Mouse (Mus musculus): ENCODE results near the gene Pdgfra. TPM values are rescaled to one million over a fixed set of nuclear protein-coding genes. Genes with fewer than 3 reads are reported as not detected.

Gene Pdgfra
- polyA plus RNA-seq, 1 experiment = not detected

GRCm38 (mm10) chr5:75169837-75170236 lies 17.7 kb downstream of the Pdgfra start:
- TF ChIP-seq GATA1 (IDR thresholded peaks at IDR 0.05; ENCODE audit: borderline replicate concordance, low read length) (no peak), FLI1 (IDR thresholded peaks at IDR 0.05; ENCODE audit: low read length) (no peak)
- Histone ChIP-seq H3K36me3 (replicated peaks; ENCODE audit: low read length) (no peaks in the 10 kb centered on the region), H3K4me3 (replicated peaks) (no peak overlapping the region), H3K27me3 (replicated peaks) (peaks cover 21% of the 10 kb centered on the region), H3K4me1 (no peaks in the 10 kb centered on the region), H3K9me3 (no peaks in the 10 kb centered on the region)

- H3K9me3 ChIP-seq = no peaks in the 10 kb centered on the region
- TF ChIP-seq GATA1 (IDR thresholded peaks at IDR 0.05; ENCODE audit: borderline replicate concordance, low read length) (no peak), FLI1 (IDR thresholded peaks at IDR 0.05; ENCODE audit: low read length) (no peak)
- no peak overlapping the region for H3K4me3 ChIP-seq (replicated peaks)
- H3K4me1 ChIP-seq = no peaks in the 10 kb centered on the region
- H3K27me3 ChIP-seq (replicated peaks) = peaks cover 13% of the 10 kb centered on the region
- H3K36me3 ChIP-seq (replicated peaks; ENCODE audit: low read length) = no peaks in the 10 kb centered on the region
Measured at GRCm38 (mm10) chr5:75171859-75172258, 19.8 kb downstream of the Pdgfra start.

GRCm38 (mm10) chr5:75179249-75179648 lies 27.2 kb downstream of the Pdgfra start:
- Histone ChIP-seq H3K4me3 (replicated peaks) (no peak overlapping the region), H3K27me3 (replicated peaks) (peaks cover 8% of the 10 kb centered on the region), H3K36me3 (replicated peaks; ENCODE audit: low read length) (no peaks in the 10 kb centered on the region), H3K4me1 (no peaks in the 10 kb centered on the region), H3K9me3 (no peaks in the 10 kb centered on the region)
- TF ChIP-seq FLI1 (IDR thresholded peaks at IDR 0.05; ENCODE audit: low read length) = no peak
- TF ChIP-seq GATA1 (IDR thresholded peaks at IDR 0.05; ENCODE audit: borderline replicate concordance, low read length) = no peak

- Histone ChIP-seq H3K36me3 (replicated peaks; ENCODE audit: low read length) (no peaks in the 10 kb centered on the region), H3K4me1 (no peaks in the 10 kb centered on the region), H3K27me3 (replicated peaks) (peaks cover 6% of the 10 kb centered on the region), H3K4me3 (replicated peaks) (no peak overlapping the region), H3K9me3 (no peaks in the 10 kb centered on the region)
- no peak for TF ChIP-seq GATA1 (IDR thresholded peaks at IDR 0.05; ENCODE audit: borderline replicate concordance, low read length)
- no peak for TF ChIP-seq FLI1 (IDR thresholded peaks at IDR 0.05; ENCODE audit: low read length)
Measured at GRCm38 (mm10) chr5:75179726-75180290, 27.7 kb downstream of the Pdgfra start.

- H3K4me3 ChIP-seq (replicated peaks) = no peak overlapping the region
- H3K9me3 ChIP-seq = no peaks in the 10 kb centered on the region
- TF ChIP-seq GATA1 (IDR thresholded peaks at IDR 0.05; ENCODE audit: borderline replicate concordance, low read length) = no peak
- TF ChIP-seq FLI1 (IDR thresholded peaks at IDR 0.05; ENCODE audit: low read length) = no peak
- no peaks in the 10 kb centered on the region for H3K36me3 ChIP-seq (replicated peaks; ENCODE audit: low read length)
- H3K27me3 ChIP-seq (replicated peaks) = peaks cover 8% of the 10 kb centered on the region
- H3K4me1 ChIP-seq = no peaks in the 10 kb centered on the region
Measured at GRCm38 (mm10) chr5:75183653-75184052, 31.6 kb downstream of the Pdgfra start.

GRCm38 (mm10) chr5:75184112-75184511 lies 32.0 kb downstream of the Pdgfra start:
- Histone ChIP-seq H3K36me3 (replicated peaks; ENCODE audit: low read length) (no peaks in the 10 kb centered on the region), H3K9me3 (no peaks in the 10 kb centered on the region), H3K4me3 (replicated peaks) (no peak overlapping the region), H3K4me1 (no peaks in the 10 kb centered on the region), H3K27me3 (replicated peaks) (peaks cover 10% of the 10 kb centered on the region)
- TF ChIP-seq GATA1 (IDR thresholded peaks at IDR 0.05; ENCODE audit: borderline replicate concordance, low read length) (no peak), FLI1 (IDR thresholded peaks at IDR 0.05; ENCODE audit: low read length) (no peak)

GRCm38 (mm10) chr5:75184693-75185235 lies 32.7 kb downstream of the Pdgfra start:
- Histone ChIP-seq H3K4me3 (replicated peaks) (no peak overlapping the region), H3K27me3 (replicated peaks) (peaks cover 10% of the 10 kb centered on the region), H3K9me3 (no peaks in the 10 kb centered on the region), H3K36me3 (replicated peaks; ENCODE audit: low read length) (no peaks in the 10 kb centered on the region), H3K4me1 (no peaks in the 10 kb centered on the region)
- TF ChIP-seq FLI1 (IDR thresholded peaks at IDR 0.05; ENCODE audit: low read length) (no peak), GATA1 (IDR thresholded peaks at IDR 0.05; ENCODE audit: borderline replicate concordance, low read length) (no peak)

GRCm38 (mm10) chr5:75185584-75185983 lies 33.5 kb downstream of the Pdgfra start:
- peaks cover 10% of the 10 kb centered on the region for H3K27me3 ChIP-seq (replicated peaks)
- H3K9me3 ChIP-seq = no peaks in the 10 kb centered on the region
- TF ChIP-seq GATA1 (IDR thresholded peaks at IDR 0.05; ENCODE audit: borderline replicate concordance, low read length) (no peak), FLI1 (IDR thresholded peaks at IDR 0.05; ENCODE audit: low read length) (no peak)

GRCm38 (mm10) chr5:75189319-75189987 lies 37.4 kb downstream of the Pdgfra start:
- Histone ChIP-seq H3K4me3 (replicated peaks) (no peak overlapping the region), H3K9me3 (no peaks in the 10 kb centered on the region), H3K27me3 (replicated peaks) (peaks cover 10% of the 10 kb centered on the region), H3K4me1 (no peaks in the 10 kb centered on the region), H3K36me3 (replicated peaks; ENCODE audit: low read length) (no peaks in the 10 kb centered on the region)
- no peak for TF ChIP-seq GATA1 (IDR thresholded peaks at IDR 0.05; ENCODE audit: borderline replicate concordance, low read length)
- no peak for TF ChIP-seq FLI1 (IDR thresholded peaks at IDR 0.05; ENCODE audit: low read length)

More at GRCm38 (mm10) chr5:75185584-75185983, 33.5 kb downstream of the Pdgfra start:
- Histone ChIP-seq H3K4me3 (replicated peaks) (no peak overlapping the region), H3K4me1 (no peaks in the 10 kb centered on the region), H3K36me3 (replicated peaks; ENCODE audit: low read length) (no peaks in the 10 kb centered on the region)

- TF ChIP-seq GATA1 (IDR thresholded peaks at IDR 0.05; ENCODE audit: borderline replicate concordance, low read length) = no peak
- no peak for TF ChIP-seq FLI1 (IDR thresholded peaks at IDR 0.05; ENCODE audit: low read length)
- no peaks in the 10 kb centered on the region for H3K36me3 ChIP-seq (replicated peaks; ENCODE audit: low read length)
- no peak overlapping the region for H3K4me3 ChIP-seq (replicated peaks)
- no peaks in the 10 kb centered on the region for H3K9me3 ChIP-seq
- H3K27me3 ChIP-seq (replicated peaks) = peaks cover 5% of the 10 kb centered on the region
- H3K4me1 ChIP-seq = no peaks in the 10 kb centered on the region
Measured at GRCm38 (mm10) chr5:75193107-75193506, 41.0 kb downstream of the Pdgfra start.
